Mouse (Mus musculus): Measurements from ENCODE around the gene Ptov1.

Ptov1 gene

DNA sequence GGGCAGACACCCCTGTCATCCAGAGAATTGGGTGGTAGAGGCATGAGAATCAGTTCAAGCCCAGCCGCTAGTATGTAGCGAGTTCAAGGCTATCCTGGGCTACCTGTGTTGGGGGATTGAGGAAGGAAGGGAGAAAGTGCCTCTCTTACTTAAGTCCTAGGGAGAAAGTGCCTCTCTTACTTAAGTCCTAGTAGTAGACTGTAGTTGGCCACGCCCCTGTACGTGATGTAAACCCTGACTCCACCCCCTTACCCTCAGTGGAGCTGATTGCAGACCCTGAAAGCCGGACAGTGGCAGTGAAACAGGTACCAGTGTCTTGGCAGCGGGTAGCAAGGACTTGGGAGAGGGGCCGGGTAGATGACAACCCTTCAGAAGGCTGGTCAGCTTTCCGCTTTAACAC, 11.7 kb downstream of the Ptov1 start:
- no peak for DNase-seq (ENCODE audit: low spot score)

DNA sequence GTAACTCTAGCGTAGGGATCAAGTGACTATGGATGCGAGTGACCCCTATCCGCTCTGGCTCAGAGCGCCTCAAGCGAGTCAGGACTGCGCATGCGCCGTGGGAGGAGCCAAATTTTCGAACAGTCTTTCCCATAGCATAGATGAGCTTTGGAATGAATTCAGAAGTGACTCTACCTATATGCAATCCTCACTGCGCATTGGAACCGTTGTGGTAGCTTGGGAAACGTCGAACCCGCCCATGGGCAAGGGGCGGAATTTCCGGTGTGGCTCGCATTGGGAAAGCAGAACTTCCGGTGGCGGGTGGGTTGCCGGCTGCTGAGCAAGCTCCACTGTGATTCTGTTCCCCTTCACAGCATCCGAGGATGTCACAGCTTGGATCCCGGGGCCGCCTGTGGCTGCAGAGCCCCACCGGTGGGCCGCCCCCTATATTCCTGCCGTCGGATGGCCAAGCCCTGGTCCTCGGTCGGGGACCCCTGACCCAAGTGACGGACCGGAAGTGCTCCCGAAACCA, 12.5 kb downstream of the Ptov1 start, which contains the start of gene Pnkp:
Gene Pnkp (plus strand): TSS at position 98 of the 511 bp plus-strand sequence.
- DNase-seq (ENCODE audit: low spot score): peak; percentile 81

DNA sequence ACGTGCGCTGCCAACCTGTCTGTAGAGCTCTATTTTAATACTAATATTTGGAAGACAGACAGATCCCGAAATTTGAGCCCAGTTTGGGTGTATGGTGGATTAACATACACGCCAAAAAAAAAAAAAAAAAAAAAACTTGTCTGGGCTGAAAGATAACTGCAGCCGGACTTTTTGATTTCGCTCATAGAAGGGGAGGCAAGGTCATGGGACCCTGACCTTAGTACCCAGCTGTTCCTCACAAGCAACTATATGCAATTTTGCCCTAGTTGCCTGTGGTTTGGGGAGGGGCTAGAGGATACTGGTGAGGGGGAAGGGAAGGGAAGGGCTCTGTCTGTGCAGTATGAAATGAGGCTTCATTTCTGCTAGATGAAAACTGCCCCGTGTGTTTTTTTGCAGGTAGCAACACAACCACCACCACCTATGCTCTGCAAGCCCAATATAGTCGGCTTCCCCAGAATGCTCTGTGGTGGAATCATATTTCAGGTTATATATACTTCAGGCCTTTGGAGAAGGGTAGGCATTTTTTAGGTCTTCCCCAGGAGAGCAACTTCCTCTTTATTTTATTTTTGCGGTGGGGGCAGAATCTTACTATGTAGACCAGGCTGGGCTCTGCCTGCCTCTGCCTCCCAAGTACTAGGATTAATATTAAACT, 13.2 kb downstream of the Ptov1 start:
- no peak for DNase-seq (ENCODE audit: low spot score)

DNA sequence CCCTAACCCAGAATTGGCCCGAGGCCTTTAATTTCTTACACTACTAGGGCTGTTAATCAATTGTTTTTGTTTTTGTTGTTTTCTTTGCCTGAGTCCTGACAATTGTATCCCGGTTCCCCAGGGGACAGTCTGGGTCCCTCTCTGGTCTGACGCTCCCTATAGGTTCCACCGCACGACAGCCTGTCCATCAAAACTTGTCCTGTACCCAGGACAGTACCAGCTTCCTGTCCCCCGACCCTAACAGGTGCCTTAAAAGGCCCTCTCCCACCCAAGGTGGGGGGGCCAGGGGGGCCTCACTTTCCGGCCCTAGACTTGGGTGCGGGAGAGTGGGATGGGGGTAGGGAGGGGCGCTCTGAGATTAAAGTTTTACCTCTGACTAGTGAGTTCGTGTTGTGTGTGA, 14.6 kb downstream of the Ptov1 start:
- no peak for DNase-seq (ENCODE audit: low spot score)

DNA sequence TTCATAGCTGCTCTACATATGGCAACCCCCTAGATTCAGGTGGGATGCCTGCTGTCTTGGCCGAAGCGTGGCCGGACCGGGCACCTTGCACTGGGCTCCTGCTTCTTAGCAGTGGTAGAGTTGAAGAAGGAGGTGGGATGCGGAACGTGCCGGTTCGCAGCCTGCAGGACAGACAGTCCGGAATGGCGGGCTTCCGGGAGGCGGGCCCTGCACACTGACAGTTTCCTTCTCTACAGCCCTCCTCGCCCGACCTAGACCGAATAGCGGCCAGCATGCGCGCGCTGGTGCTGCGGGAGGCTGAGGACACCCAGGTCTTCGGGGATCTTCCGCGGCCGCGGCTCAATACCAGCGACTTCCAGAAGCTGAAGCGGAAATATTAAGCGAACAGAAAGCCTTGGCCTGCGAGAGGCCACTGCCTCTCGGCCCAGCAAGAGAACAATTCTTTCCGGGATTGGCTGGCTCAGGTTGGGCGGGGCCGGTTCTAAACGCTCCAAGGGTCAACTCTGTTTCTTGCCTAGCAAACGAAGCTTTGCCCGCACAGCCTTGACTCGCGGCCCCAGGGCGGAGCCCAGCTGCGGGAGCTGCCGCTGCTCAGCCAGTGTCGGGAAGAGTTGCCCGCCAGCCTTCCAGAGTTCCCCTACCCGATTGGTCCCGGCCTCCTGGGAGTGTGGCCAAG, 15.1 kb downstream of the Ptov1 start:
- DNase-seq (ENCODE audit: low spot score): peak; percentile 89

DNA sequence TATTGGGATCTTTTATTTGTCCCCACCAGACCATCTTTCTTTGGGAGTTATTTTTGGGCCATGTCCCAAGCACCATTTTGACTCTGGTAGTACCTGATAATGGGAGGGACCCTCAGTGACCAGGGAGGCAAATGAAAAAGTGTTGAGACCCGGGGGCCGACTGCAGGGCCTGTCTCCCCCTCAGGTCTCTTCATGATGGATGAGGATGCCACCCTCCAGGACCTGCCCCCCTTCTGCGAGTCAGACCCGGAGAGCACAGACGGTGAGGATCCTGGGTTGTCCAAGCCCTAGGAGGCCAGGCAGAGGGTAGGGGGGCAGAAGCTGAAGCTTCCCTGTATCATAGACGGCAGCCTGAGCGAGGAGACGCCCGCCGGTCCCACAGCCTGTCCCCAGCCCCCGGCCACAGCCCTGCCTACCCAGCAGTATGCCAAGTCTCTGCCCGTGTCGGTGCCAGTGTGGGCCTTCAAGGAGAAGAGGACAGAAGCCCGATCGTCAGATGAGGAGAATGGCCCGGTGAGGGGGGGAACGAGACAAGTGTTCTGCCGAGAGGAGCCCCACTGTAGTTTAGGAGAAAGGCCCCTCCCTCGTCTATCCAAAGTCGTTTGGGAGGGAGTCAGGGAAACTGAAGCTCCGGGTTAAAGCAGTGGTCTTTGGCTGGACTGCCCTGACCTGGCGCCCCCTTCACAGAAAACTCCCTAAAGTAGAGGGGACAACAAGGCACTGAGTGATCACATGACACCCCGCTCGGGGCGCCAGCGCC, 15.8 kb downstream of the Ptov1 start:
- DNase-seq (ENCODE audit: low spot score): no peak

DNA sequence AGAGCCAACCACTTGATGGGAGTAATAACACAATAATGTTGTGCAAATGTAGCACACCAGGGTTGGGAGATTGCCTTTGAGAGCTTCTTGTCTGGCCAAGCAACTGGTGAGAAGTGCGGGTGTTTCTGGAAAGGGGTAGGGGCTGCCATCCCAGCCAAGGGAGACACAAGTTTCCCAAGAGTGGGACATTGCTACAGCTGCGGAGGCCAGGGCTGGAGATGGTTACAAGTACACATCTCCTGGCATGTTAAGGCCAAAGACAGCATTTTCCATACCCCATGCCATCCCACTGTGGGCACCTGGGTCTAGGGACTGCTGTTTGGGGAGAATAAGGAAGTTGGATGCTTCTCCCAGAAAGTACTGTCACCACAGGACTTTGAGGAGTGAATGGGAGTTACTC, 16.5 kb downstream of the Ptov1 start:
- no peak for DNase-seq (ENCODE audit: low spot score)

DNA sequence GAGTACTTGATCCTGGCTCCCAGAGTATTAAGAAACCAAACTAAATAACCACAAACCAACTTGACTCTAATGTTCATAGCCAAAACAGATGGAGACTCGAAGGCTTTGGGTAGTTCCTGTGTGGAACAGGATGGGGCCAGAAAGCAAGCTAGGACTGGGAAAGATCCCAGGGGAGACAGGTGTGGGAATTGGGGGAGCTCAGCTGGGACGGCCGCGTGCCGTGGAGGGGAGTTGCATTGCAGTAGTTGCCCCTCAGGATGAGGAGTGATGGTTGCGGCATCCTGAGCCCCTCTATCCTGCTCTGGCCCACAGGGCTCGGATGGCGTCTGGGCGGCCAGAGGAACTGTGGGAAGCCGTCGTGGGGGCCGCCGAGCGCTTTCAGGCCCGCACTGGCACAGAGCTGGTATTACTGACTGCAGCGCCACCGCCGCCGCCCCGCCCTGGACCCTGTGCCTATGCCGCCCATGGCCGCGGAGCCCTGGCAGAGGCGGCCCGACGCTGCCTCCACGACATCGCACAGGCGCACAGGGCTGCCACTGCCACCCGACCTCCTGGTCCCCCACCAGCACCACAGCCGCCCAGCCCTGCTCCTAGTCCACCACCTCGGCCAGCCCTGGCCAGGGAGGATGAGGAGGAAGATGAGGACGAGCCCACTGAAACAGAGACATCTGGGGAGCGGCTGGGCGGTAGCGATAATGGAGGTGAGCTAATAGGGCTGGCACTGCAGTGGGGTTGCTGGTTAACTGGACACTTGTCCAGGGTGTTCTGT, 17.1 kb downstream of the Ptov1 start:
- no peak for DNase-seq (ENCODE audit: low spot score)

DNA sequence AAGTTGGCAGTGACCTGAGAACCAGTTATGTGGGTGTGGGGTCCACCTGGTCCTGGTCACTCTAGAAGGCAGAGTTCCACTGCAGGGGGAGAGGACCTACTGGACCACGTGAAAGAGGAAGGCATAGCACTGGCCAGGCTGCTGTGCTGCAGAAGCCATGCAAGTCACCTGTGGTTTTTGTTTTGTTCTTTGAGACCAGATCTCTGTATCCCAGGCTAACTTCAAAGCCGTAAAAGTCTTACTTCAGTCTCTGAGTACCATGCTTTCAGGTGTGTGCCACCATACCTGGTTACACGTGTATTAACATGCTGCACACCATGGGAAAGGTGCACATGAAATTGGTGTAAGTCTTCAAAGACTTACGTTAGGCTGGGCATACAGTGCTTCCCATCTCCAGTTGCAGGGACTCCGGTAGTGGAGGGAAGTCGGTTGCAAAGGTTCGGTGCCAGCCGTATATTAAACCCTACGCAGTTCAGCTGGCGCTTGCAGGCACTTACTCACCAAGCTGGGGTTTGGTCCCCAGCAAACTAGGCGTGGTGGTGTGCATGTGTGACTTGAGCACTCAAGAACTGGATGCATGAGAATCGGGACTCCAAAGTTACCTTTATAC, 17.9 kb downstream of the Ptov1 start:
- no peak for DNase-seq (ENCODE audit: low spot score)

DNA sequence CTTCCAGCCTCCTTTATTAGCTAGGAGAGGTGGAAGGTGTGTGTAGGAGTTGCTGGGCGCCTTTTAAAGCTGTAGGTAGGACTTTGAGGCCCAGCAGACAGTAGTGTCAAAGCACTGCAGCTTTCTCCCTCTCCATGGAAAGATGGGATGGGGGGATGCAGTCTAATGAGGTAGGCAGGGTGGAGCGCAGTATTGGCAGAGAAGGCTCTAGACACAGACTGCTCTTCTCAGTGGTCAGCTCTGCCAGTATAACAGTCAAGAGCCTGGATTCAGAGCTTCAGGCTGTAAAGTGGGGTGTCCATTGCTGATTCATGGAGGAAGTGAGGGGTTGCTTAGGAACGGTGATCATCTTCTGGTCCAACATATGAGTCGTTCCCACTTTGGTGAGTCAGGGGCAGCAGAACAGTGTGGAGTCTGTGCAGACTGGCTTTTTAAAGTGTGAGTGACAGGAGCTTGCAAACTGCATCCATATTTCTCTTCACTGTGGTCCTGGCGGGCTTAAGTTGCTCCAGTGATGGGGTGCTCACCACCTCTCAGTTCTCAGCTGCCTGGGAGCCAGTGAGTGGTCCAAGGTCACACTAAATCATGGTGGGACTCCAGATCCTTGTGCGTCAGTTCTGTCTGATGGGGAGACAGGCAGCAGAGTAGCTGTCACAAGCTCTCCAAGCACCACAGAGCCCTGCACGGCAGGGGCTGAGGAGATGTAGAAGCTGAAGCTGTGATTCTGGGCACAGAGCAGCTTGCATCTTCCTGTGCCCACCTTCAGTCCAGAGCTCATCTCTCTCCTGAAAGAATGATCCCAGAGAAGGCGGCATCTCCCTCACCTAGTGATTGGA, 18.6 kb downstream of the Ptov1 start:
- no peak for DNase-seq (ENCODE audit: low spot score)

DNA sequence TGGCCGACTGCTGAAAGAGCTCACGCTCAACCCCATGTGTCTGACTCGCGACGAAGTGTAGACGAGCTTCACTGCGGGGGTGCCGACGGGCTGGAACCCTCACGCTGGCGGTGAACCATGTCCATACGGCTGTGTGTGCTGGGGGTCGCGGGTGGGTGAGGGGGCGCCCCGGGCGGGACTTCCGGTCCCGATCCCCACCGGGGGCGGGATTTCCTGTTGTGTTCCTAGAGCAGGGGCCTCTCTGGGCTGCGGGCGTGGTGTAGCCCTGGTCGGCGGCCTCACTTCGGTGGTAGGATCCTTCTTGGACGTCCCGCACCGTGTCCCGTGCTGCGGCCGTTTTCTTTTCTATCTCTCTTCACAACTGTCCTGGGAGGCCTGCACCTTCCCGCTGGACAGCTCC, 19.4 kb downstream of the Ptov1 start:
- DNase-seq (ENCODE audit: low spot score): peak; percentile 81

DNA sequence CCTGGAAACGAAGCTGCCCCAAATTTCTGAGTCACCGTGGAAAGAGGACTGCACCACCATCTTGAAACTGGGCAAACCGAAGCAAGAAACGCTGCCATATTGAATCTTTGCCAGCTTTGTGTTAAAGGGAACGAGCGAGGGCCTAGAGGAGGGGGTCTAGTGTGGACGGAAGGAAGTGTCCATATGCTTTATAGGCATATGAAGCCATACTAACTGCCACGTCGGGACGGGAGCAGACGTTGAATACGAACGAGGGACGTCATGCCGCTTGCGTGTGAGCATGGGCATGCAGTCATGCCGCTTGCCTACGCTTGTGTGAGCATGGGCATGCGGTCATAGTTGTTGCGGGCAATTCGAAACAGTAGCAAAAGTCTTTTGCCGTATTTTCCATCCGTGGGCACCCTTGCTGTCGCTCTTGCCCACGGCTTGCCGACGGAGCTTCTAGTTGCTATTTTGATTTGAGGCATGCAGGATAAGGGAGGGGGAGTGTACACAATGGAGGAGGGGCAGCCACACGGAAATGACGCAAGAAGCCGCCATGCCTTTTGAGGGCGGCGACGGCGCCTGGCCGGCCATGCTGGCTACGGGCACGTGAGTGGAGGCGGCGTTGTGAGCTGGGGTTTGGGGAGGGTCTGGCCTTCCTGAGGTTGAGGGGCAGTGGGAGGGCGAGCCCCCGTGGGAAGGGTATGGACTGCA, 20.0 kb downstream of the Ptov1 start:
- DNase-seq (ENCODE audit: low spot score): peak; percentile 88

DNA sequence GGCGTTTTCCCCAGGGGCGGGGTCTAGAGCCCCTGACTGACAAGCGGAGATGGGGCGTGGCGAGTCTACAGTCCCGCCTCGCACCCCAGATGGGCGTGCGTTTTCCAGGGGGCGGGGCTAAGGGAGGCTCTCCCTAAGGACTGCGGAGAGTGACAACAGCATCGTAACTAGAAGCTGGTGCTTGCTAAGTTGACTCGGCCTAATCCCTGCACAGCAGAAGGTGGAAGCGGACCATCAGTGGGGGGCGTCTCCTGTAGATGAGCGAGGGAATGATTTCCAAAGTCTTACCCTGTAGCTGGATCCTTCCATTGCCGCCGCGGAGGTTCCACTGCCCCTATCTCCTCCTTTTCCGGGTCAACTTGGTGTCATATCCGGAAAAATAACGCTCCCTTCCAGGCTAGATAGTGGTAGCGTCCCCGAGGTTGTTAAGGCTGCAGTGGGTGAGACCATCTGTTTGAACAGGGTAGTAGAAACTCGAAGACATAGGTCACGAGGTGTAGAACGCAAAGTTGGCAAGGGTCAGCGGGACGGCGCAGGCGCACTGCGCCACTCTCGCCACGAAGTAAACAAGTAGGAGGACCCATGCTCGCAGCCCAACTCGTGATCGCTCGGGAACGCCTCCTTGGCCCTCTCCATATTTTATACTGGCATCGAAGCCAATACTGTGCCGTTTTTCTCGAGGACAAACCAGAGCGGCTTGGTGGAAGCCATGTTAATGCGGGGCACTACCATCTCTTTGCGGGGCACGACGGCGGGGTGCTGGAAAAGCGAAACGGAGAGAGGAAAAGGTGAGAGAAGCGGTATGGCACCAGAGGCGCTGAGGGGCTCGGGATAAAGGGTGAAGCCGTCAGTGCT, 20.8 kb downstream of the Ptov1 start, which contains the start of the genes Akt1s1 and Tbc1d17:
Gene Akt1s1 (plus strand): TSS at position 431 of the 855 bp plus-strand sequence.
Gene Tbc1d17 (minus strand): TSS at position 519 of the 855 bp plus-strand sequence.
- peak; percentile 98 for DNase-seq (ENCODE audit: low spot score)

DNA sequence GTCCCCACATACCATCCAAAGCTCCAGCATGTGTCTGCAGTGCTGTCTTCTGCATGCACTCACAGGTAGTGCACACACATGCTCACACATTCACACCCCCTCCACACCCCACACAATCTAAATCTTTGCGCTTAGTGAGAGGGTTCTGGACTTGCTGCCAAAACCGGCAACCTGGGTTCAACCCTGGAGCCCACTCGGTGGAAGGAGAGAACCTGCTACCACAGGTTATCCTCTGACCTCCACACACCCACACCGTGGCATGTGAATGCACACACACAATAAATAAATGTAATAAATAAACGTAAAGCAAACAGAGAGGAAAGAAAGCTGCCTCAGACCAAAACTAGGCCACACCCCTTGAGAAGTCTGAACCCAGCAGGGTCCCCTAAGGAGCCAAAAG, 21.8 kb downstream of the Ptov1 start:
- no peak for DNase-seq (ENCODE audit: low spot score)

DNA sequence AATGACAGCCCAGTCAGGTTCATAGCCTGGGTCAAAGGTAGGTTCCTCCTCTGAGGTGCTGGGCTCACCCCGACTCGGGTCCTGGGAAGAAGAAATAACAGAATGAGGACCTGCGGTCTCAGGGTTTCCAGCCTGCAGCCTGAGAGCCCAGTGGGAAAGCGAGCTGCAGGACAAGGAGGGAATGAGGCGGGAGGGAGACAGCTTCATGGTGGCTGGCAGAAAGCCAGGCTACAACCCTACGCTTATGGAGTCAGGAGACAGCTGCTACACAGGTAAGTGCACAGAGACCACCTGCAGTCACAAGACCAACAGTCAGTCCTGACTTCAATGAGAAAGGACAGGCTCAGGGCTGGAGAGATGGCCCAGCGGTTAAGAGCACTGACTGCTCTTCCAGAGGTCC, 22.8 kb downstream of the Ptov1 start:
- DNase-seq (ENCODE audit: low spot score): no peak

DNA sequence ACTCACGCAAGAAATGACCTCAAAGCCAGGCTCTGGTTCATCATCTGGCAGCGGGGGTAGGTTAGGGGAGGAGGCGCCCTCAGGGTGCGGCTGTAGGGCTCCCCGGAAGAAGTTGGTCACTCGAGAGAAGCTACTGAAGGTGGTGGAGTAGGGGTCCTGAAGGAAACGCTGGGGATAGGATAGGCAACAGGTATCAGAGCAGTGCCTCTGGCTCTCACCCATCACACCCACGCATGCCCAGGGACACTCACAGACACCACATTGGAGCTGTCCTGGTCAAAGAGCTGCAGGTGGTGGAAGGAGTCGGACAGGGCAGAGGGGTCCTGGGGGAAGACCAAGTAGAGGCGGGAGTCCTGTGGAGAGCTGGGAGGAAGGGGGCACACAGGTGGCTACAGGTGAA, 24.6 kb downstream of the Ptov1 start:
- DNase-seq (ENCODE audit: low spot score): no peak

DNA sequence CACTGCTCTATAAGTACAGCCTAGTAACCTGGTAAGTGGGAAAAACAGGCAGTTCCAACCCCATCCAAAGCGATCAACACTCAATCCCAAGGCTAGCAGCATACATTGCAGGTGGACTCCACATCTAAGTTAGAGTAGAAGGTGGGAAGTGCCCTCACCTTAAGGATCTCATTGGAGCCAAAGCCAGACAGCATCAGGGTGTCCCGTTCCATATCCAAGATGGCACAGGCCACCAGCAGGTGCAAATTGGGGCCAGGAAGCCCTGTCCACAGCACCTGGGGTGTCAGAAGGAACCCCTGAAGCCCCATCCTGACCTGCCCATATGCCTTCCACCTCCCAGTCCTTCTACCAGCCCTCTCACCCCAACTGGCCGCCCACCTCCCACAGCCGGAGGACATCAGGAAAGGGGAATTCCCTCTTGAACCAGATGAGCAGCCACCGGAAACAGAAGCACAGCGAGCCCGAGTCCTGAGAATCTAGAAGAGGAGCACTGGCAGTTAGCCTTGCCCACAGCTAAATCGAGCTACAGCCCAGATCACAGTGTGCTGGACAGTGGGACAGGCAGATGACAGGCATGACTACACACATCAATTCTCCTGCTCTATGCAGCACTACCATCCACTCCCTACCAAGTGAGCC, 27.6 kb downstream of the Ptov1 start:
- DNase-seq (ENCODE audit: low spot score): no peak

DNA sequence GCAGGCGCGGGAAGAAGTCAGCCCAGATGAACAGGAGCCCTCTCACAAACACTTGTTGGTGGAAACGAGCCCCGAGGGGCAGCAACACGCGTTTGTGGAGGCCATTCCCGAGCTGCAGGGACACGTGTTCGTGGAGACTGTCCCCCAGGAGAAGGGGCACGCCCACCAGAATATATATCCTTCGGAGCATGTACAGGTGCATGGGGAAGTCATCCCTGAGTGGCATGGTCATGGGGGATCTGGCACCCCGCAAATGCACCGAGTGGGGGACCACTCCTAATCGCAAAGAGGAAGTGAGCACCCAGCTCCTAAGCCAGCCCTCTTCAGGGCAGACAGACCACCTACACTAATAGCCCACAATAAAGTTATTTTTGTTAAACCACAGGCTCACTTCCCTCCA, 29.2 kb downstream of the Ptov1 start:
- no peak for DNase-seq (ENCODE audit: low spot score)

Measured in ovary, postnatal 36 days (tissue).